Mouse (Mus musculus) brain, adult 10 weeks (tissue): ENCODE results near the gene Dctn1. TPM values are rescaled to one million over a fixed set of nuclear protein-coding genes. Genes with fewer than 3 reads are reported as not detected.

ENCODE experiments used
- polyA plus RNA-seq: library from polyadenylated mRNA; stranded (reverse); fragments of 350-450 nt; fragmentation: Illumina TruSeq; extraction: RNeasy Lipid Tissue Mini Kit (QIAGEN cat#74804); gene quantifications from one replicate; pipeline ENCODE4 v1.2.3, GENCODE M21; 2015; ENCODE audit warnings: low read depth, low replicate concordance

Dctn1 gene
- 208 TPM for polyA plus RNA-seq

DNA sequence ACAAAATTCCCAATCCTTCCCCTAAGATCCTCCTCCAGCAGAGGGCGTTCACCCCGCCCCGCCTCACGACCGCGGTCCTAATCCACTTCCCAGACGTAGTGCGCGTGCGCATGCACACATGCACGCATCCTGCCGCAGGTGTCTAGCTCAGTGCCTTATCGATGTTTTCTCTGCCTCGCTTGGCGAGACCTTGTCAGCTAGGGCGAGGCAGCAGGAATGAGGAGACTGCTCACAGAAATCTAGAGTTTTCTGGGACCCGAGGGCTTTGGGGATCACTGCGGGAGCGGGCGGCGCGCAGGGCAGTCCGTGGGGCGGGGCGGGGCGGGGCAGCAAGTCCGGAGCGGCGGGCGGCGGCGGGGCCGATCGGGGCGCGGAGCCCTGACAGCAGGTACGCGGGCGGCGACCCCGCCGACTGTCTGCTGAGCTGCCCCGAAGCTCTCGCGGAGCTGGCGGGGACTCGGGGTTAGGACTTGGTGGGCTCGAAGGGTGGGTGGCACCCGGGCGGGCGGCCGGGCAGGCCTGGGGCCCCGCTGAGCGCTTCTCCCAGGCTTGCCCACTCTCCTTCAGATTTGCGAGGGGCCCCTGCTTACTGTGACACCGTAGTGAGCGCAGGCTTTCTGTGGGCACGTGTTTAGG, at the start of gene Dctn1:
TSS of gene Dctn1 (plus strand) at position 314 of the 636 bp plus-strand sequence.

DNA sequence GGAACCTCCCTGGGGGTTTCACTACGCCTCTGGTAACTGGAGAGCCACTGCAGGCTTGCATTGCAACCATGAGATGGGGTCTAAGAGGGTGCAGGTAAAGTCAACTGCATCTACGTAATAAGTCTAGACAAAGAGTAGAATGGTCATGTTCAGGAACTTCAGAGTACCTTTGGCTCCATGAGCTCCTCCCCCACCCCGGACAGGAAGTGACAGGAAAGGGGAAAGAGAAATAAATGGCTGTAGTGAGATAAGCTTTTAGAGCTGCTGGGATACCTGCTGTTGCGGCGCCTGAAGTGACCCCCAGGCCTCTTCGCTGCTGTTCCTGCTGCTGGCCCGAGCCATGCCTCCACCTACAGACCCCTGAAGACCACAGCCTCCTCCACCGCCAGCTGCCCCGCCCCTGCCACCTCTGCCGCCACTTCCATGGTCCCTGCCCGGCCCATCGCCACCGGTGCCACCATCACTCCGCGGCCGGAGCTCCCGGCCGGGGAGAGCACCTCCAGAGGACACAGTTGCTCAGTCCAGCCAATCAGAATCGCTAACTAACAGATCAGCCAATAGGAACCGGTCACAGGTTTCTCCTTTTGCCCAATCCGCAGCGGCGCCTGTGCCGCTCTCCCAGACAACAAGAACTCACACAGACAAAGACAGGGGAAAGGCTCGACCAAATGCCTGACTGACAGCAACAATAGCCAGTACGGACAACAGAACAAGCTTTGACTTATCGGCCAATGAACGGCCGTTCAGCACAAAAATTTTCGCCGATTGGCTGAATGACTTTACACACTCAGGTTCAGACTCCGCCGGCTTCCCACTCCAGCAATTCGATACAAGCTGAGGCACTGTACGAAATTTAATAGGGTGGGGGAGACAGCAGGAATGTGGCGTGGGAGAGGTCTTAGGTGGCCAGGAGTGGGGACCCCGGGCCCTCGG, 44.5 kb upstream of the Dctn1 start, which contains the start of gene Wbp1:
TSS of gene Wbp1 (minus strand) at position 630 of the 933 bp plus-strand sequence.

GRCm38 (mm10) chr6:83125331-83125730, 40.4 kb upstream of the Dctn1 start, which contains the start of gene Ino80b:
TSS of gene Ino80b (minus strand) at chr6:83125431.

GRCm38 (mm10) chr6:83134951-83135513, 30.7 kb upstream of the Dctn1 start, which contains the start of gene Rtkn:
TSS of gene Rtkn (plus strand) at chr6:83135463.

GRCm38 (mm10) chr6:83156259-83156684, 9.4 kb upstream of the Dctn1 start, which contains the start of the genes Wdr54 and 1700003E16Rik:
TSS of gene Wdr54 (minus strand) at chr6:83156397.
TSS of gene 1700003E16Rik (plus strand) at chr6:83156404.

DNA sequence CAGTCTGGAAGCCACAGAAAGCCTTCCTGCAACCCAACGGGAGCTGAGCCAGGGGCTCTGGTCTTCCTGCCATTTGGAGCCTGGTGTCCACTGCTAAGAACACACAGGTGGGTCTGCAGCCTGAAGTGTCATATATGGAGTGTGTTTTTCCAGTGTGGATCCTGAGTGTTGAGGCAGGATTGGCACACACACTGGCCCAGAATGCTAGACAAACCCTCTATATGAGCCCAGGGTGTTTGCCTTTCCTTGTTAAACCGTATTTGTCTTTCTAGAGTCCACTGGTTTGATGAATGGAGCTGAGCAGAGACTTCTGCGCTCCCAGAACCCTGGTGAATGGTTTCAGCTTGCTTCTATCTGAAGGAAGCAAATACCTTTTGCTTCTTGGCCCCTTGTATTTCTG, 54.1 kb downstream of the Dctn1 start, which contains the start of gene Slc4a5:
TSS of gene Slc4a5 (plus strand) at position 15 of the 400 bp plus-strand sequence.

Other genes starting within 250 kb of the Dctn1 start
- gene Sema4f, start 226.2 kb upstream of the Dctn1 start, polyA plus RNA-seq = 24.2 TPM
- gene M1ap, start 219.0 kb upstream of the Dctn1 start, polyA plus RNA-seq = not detected
- 1.1 TPM for gene Dok1, start 132.4 kb upstream of the Dctn1 start, polyA plus RNA-seq
- 3.7 TPM for gene Loxl3, start 131.7 kb upstream of the Dctn1 start, polyA plus RNA-seq
- gene Aup1, start 111.4 kb upstream of the Dctn1 start, polyA plus RNA-seq = 130 TPM
- gene Htra2, start 110.6 kb upstream of the Dctn1 start, polyA plus RNA-seq = 47.0 TPM
- 0.34 TPM for gene Dqx1, start 108.1 kb upstream of the Dctn1 start, polyA plus RNA-seq
- gene Tlx2, start 95.6 kb upstream of the Dctn1 start, polyA plus RNA-seq = not detected
- gene Pcgf1, start 88.1 kb upstream of the Dctn1 start, polyA plus RNA-seq = 39.5 TPM
- not detected for gene Lbx2, start 79.6 kb upstream of the Dctn1 start, polyA plus RNA-seq
- 1.9 TPM for gene Ccdc142, start 64.3 kb upstream of the Dctn1 start, polyA plus RNA-seq
- 4.3 TPM for gene Gm42688, start 64.3 kb upstream of the Dctn1 start, polyA plus RNA-seq
- 109 TPM for gene Mrpl53, start 56.9 kb upstream of the Dctn1 start, polyA plus RNA-seq
- gene Mogs, start 50.4 kb upstream of the Dctn1 start, polyA plus RNA-seq = 21.4 TPM
- gene Wbp1, start 44.4 kb upstream of the Dctn1 start, polyA plus RNA-seq = 53.1 TPM
- 16.5 TPM for gene Ino80b, start 40.5 kb upstream of the Dctn1 start, polyA plus RNA-seq
- gene Rtkn, start 30.5 kb upstream of the Dctn1 start, polyA plus RNA-seq = 108 TPM
- 30.7 TPM for gene Wdr54, start 9.5 kb upstream of the Dctn1 start, polyA plus RNA-seq
- gene 1700003E16Rik, start 9.5 kb upstream of the Dctn1 start, polyA plus RNA-seq = 25.7 TPM
- 1.6 TPM for gene Slc4a5, start 53.9 kb downstream of the Dctn1 start, polyA plus RNA-seq
- gene Mthfd2, start 160.0 kb downstream of the Dctn1 start, polyA plus RNA-seq = 11.2 TPM
- gene Mob1a, start 160.1 kb downstream of the Dctn1 start, polyA plus RNA-seq = 20.1 TPM
- gene Bola3, start 183.2 kb downstream of the Dctn1 start, polyA plus RNA-seq = 79.8 TPM